Mouse (Mus musculus) C3H10T1/2 (cell line): Measurements from ENCODE around the gene Timp3. TPM values are rescaled to one million over a fixed set of nuclear protein-coding genes. Genes with fewer than 3 reads are reported as not detected.

Experiments used
- polyA plus RNA-seq, 2 experiments: library from polyadenylated mRNA; unstranded; fragments of >200 nt; fragmentation: generic; extraction: Trizol; gene quantifications; one replicate each; pipeline ENCODE4 v1.2.1; 2012; ENCODE audit warnings: missing spikeins in 2 of 2

Timp3 gene
- polyA plus RNA-seq, result 100 to 1,000 TPM in 1 of 2 experiments, 10 to 100 TPM in 1; 16.4 to 182 TPM

GRCm38 (mm10) chr10:86300293-86301116 lies at the start of gene Timp3:
TSS of gene Timp3 (plus strand) at chr10:86300372.

Other genes starting within 250 kb of the Timp3 start
- gene Syn3, start 198.5 kb downstream of the Timp3 start, polyA plus RNA-seq, result 1 to 10 TPM; 1.1 to 1.8 TPM